Mouse (Mus musculus): ENCODE measurements at regions not wholly inside any gene's neighbourhood (a gene's known extent, or its start where the extent isn't known, plus 50 kb on each side); places are given as distances from the start of the nearest gene placed in this dataset. TPM values are rescaled to one million over a fixed set of nuclear protein-coding genes. Genes with fewer than 3 reads are reported as not detected.
"Not testable (repeated sequence)": the region's sequence is repeated elsewhere in the genome, so short reads cannot be mapped to it uniquely, and the experiment has no call there.

DNA sequence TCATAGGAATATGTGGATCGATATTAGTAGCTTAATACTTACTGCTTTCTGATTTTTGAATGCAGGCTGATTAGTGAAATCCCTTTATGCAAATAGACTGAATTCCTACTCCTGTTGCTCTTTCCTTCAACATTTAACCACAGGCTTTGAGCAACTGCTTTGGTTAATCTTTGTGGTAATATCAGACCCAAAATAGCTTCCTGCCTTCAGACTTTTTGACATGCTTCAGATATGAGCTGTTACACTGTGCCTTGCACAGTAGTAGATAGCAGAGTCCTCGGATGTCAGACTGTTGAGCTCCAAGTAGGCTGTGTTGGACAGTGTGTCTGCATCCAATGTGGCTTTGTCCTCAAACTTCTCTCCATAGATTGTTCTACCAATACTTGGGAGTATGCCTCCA is 1020.6 kb downstream of the Adam6a start:
- no peak for DNase-seq (ENCODE audit: low spot score in 2 of 2)

DNA sequence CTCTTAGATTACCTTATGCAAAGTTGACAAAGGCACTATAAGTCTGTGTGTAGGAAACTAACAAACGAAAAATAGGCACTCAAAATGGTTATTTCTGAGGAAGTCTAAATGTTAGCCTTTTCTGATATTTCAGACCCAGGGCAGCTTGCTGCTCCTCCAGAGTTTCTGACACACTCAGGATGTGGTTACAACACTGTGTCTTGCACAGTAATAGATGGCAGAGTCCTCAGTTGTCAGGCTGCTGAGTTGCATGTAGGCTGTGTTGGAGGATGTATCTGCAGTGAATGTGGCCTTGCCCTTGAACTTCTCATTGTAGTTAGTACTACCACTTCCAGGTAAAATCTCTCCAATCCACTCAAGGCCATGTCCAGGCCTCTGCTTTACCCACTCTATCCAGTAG is 1039.7 kb downstream of the Adam6a start:
- DNase-seq (ENCODE audit: low spot score in 2 of 2) = no peak

- DNase-seq (ENCODE audit: low spot score in 2 of 2) = no peak
Observed at GRCm38 (mm10) chr12:114587227-114587626, 1043.5 kb downstream of the Adam6a start.

DNA sequence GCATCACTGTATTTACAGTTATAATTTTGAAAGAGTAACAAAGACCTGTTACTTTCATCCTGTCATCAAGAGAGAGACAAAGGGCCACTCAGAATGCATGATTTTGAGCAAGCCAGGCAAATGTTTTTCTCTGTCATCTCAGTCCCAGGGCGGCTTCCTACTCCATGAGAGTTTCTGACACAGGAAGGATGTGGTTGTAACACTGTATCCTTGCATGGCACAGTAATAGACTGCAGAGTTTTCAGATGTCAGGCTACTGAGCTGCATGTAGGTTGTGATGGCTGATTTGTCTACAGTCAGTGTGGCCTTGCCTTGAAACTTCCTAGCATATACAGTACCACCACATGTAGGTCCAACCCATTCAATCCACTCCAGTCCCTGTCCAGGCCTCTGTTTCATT is 1054.0 kb downstream of the Adam6a start:
- no peak for DNase-seq (ENCODE audit: low spot score in 2 of 2)

DNA sequence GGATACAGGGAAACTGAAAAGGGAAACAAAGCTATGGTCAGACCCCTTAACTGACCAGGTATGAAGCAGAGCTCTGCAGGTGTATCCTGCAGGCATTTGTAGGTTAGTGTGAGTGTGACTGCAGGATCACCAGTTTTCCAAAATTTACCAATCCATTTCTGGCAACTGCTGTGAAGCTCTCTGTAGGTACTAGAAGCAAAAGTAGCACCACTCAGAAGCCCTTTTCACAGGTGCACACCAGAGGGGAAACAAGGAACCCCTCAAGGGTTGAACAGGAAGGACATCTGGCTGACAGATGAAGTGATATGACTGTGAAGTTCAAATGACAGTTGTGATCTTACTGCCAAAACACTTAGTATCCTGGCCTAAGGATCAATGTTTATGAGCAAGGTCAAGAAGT is 1065.5 kb downstream of the Adam6a start:
- no peak for DNase-seq (ENCODE audit: low spot score in 2 of 2)

GRCm38 (mm10) chr12:114612108-114612507 is 1068.4 kb downstream of the Adam6a start:
- no peak for DNase-seq (ENCODE audit: low spot score in 2 of 2)

GRCm38 (mm10) chr12:114615179-114615578 is 1071.5 kb downstream of the Adam6a start:
- no peak for DNase-seq (ENCODE audit: low spot score in 2 of 2)

DNA sequence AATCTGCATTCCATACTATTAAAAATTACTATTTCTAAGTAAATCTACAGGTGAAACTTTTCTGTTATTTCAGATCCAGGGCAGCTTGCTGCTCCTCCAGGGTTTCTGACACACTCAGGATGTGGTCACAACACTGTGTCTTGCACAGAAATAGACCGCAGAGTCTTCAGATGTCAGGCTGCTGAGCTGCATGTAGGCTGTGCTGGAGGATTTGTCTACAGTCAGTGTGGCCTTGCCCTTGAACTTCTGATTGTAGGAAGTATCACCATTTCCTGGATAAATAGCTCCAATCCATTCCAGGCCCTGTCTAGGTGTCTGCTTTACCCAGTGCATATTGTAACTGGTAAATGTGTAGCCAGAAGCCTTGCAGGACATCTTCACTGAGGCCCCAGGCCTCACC is 1072.0 kb downstream of the Adam6a start:
- DNase-seq (ENCODE audit: low spot score in 2 of 2) = no peak

GRCm38 (mm10) chr12:114641089-114641488 is 1097.4 kb downstream of the Adam6a start:
- no peak for DNase-seq (ENCODE audit: low spot score in 2 of 2)

DNA sequence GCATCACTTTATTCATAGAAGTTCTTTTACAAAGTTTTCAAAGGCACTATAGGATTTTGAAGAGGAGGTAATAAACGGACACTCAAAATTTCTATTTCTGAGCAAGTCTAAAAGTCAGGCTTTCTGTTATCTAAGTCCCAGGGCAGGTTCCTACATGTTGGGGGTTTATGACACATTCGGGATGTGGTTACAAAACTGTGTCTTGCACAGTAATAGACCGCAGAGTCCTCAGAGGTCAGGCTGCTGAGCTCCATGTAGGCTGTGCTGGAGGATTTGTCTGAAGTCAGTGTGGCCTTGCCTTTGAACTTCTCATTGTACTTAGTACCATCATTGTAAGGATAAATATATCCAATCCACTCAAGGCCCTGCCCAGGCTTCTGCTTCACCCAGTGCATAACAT is 1102.7 kb downstream of the Adam6a start:
- no peak for DNase-seq (ENCODE audit: low spot score in 2 of 2)

DNA sequence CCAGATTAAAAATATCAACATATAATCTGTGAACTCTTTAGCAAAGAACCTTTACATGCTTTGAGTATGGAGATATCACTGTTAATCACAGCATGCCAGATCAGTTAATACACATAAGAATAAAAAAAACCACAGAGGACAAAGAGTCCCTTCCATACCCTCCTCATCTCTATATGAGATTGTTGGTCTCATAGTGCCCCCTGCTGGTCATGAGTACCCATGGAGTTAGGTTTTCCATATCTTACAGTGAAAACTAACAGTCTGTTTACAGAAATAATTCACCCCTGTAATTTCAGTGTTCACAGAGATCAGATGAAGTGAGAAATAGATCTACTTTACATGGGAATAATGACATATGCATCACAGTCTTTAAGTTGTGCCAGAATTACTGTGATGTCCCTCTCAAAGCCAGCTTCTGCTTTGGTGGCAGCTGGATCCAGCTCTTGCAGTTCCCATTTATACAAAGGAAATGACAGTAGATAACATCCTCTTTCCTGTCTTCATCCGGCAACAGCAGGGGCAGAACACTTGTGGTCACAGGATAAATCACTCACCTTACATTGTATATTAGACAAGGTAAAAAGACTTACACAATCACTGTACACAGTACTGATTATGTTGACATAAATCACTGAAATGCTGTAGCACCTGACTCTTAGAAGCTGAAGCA is 1106.9 kb downstream of the Adam6a start:
- DNase-seq (ENCODE audit: low spot score in 2 of 2) = not testable (repeated sequence)

DNA sequence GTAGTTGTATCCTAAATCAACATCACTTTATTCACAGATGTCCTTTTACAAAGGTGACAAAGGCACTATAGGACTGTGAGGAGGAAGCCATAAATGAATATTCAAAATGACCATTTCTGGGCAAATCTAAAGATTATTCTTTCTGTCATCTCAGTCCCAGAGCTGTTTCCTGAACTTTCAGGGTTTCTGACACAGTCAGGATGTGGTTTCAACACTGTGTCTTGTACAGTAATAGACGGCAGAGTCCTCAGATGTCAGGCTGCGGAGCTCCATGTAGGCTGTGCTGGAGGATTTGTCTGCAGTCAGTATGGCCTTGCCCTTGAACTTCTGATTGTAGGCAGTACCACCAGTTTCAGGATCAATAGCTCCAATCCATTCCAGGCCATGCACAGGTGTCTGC is 1113.4 kb downstream of the Adam6a start:
- DNase-seq (ENCODE audit: low spot score in 2 of 2) = not testable (repeated sequence)

Small RNAs in the stretch of these regions (microRNA-seq; reads per million reads assigned to microRNA genes)
- not detected for gene Mir7094-1
- not detected for gene Mir7094-2

Data from gastrocnemius, postnatal 4 days (tissue).